Mouse (Mus musculus): ENCODE measurements around the gene Ltbr.
A peak's percentile ranks its signal among the peaks of the same experiment; 100 is the strongest.

Ltbr gene

DNA sequence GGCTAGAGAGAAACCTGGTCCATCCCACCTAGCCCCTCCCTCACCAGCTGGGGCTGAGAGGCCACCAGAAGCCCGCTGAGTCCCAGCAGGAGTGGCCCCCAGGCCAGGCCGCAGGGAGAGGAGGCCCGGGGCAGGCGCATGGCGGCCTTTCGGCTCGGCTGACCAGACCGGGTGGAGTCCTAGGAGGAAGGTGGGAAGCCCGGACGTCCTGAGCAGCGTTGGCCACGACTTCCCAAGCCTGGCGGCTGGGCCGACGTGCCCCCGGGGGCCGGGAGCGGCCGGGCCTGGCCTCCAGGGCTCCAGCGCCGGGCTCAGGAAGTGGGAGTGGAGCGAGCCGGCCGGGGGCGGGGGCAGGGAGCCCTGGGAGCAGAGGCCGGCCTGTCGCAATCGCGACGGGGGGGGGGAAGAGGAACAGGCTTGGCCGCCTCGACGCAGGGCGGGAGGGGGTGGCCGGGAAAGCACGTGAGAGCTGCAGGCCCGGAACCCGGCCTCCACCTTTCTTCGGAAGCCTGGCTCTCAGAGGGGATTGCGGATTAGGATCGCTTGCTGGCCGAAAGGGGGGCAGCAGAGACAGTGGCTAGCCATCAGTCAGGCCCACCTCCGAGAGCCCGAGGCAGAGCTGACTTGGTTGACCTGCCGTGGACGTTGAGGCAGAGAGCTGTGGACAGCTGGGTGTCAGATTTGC is at the start of gene Ltbr:
Gene Ltbr (minus strand): TSS at position 340 of the 685 bp plus-strand sequence.
- peak; percentile 80 for DNase-seq (ENCODE audit: low read depth, low spot score)

DNA sequence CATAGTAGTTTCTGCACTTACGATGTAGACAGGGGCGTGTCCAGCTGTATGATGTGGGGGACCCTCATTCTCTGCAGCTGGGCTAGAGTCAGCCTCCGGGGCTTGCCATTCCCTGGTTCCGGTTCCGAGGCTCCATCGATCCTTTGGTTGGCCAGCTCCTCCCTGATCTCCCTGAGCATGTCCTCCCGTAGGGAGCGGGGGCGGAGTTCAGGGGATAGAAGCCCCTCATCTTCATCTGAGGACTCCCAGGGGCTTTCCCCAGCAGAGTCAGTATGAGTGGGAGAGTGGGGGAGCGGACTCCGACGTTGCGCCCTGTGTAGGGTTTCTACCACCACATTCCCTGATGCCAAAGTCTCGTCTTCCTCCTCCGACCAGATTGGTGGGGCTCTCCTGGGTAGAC is 49.3 kb upstream of the Ltbr start:
- no peak for DNase-seq (ENCODE audit: low read depth, low spot score)

DNA sequence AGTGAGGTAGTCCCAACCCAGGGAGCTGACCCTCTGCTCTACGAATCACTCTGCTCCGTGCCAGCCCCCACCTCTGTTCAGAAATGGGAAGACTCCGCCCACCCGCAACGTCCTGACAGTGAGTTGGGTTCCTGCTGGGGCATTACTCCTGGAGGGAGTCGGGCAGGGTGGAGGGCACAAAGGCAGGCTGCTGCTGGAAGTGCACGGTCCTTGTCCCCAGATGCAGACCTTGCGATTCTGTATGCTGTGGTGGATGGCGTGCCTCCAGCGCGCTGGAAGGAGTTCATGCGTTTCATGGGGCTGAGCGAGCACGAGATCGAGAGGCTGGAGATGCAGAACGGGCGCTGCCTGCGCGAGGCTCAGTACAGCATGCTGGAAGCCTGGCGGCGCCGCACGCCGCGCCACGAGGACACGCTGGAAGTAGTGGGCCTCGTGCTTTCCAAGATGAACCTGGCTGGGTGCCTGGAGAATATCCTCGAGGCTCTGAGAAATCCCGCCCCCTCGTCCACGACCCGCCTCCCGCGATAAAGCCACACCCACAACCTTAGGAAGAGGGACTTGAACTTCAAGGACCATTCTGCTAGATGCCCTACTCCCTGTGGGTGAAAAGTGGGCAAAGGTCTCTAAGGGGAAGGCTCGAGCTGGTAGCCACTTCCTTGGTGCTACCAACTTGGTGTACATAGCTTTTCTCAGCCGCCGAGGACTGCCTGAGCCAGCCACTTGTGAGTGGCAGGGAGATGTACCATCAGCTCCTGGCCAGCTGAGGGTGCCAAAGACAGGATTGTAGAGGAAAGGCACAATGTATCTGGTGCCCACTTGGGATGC is 48.0 kb upstream of the Ltbr start:
- peak; percentile 69 for DNase-seq (ENCODE audit: low read depth, low spot score)

DNA sequence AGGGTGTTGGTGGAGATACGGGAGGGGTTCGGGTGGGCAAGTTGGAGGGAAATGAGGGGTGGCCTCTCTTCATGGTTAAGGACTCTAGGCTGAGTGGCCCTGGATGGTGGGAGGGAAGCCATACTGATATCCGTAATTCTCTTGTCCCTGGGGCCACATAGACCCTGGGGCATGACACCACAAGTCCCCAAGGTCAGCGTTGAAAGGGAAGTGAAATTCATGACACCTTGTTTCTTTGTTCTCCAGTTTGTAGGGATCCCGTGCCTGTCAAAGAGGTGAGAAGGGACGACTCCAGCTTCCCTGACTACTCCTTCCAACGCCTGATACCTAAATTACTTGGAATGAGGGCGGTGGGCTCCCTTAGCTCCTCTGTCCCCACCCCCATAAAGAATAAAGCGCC is 47.2 kb upstream of the Ltbr start:
- peak; percentile 49 for DNase-seq (ENCODE audit: low read depth, low spot score)

DNA sequence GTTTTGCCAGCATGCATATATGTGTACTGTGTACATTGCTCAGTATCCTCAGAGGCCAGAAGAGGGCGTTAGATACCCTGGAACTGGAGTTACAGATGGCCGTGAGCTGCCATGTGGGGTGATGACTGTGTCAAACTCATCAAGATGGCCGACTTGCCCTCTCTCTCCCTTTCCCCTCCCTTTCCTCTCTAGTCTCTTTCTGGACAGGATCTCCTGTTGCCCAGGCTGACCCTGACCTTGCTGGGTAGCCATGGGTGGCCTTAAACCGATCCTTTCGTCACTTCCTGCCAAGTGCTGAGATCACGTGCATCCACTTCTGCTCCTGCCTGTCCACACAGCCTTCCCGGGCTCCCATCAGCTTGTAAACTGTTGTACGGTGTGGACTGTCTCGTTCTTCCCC is 46.3 kb upstream of the Ltbr start:
- no peak for DNase-seq (ENCODE audit: low read depth, low spot score)

DNA sequence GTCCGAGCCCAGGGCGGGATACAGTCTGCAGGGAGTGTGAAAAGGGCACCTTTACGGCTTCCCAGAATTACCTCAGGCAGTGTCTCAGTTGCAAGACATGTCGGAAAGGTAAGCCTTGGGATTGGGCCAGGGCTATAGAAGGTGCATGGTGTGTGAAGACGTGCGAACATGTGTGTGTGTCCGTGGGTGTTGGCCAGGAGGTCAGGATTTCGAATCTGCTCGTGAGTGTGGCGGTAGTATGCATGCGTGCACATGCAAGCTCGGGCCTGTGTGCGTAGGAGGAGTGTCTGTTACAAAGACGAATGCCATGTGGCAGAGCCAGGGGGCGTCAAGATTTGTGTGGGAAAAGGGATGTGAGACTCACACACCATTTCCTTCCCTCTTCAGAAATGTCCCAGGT is 43.6 kb upstream of the Ltbr start:
- no peak for DNase-seq (ENCODE audit: low read depth, low spot score)

DNA sequence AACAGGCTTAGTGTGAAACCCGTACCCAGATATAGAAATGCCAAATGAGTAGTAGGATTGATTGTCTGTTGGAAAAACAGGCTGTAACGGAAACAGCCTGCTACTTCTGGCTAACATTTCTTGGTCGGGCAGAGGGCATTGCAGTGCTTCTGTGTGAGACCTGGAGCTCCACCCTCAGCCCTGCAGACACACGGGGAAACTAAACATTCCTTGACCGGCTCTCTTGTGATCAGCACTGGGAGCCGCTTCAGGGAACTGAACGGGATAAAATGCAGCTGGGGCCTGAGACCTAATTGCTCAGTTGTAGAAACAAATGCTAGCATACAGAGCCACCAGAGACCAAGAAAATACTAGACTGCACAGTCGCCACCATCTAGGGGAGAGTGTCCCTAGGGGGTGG is 42.6 kb upstream of the Ltbr start:
- DNase-seq (ENCODE audit: low read depth, low spot score) = no peak

DNA sequence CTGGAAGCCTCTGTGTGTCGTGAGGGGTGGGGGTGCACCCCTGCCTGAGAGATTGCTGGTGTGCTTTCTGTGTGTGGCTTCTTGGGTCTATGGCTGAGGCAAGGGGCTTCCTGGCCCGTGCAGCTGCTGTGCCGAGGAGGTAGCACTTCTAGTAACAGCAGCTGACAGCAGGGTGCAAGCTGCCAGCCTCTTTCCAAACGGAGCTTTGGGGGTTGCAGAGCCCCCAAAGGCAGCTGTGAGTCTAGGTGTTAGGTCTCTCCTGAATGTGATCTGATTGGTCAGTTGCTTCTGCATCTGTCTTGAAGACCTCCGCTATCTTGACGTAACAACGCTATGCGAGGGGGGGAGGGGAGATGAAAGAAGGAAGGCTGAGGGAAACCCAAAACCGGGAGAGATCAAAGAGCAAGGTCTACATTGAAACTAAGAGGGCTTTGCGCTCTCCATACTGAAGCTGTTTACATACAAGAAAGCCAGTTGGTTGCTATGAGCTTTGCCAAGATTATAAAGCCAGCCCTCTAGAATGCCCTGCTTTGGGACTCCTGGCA is 41.6 kb upstream of the Ltbr start:
- peak; percentile 65 for DNase-seq (ENCODE audit: low read depth, low spot score)

DNA sequence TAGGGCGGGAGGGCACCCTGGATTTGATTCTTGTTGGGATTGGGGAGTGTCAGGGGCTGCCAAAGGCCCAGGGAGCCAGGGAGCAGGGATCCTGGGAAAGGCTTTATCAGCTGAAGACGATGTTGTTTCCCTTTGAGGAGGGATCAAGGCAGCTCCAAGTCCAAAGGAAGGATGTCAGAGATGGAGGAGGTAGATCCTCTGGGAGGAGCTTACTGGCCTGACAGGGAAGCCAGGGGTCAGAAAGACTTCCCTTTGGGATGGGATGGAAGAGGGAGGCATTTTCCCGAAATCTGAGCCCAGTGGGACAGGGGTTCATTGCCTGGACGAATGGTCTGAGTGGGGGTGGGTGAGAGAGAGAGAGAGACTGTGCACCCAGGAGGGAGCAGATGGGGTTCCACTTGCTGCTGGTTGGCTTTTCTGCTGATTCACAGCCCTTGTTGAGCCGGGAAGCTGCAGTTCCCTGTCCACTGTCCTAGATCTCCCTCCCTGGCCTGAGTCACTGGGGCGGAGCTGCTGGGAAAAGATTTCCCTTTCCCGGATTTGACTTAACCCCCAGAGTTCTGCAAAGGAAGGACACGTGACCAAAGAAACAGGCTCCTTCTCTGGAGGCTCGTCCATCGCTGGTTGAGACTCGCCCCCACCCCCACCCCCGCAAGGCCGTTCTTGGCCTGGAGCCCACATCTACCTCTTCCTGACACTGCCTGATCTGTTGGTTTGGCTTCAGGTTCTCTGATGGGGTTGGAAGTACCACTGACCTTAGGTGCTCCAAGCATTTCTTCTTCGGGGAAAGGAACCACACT is 40.9 kb upstream of the Ltbr start:
- peak; percentile 69 for DNase-seq (ENCODE audit: low read depth, low spot score)

DNA sequence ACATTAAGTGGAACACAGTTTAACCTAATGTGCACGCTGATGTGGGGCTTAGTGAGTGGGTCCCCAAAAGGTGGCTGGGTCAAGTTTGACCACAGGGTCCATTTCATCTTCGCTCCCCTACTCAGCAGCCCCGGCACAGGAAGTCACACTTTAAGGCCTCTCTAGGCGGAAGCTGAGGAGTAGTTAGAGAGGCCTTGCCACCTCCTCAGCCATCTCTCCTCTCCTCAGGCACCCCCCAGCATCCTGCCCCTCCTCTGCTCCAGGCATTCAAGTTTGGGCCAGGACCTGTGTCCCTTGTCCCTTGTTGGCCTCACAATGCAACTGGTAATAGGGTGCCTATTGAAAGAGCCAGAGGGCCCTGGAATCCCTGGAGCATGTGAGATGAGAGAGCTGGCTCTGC is 40.0 kb upstream of the Ltbr start:
- no peak for DNase-seq (ENCODE audit: low read depth, low spot score)

DNA sequence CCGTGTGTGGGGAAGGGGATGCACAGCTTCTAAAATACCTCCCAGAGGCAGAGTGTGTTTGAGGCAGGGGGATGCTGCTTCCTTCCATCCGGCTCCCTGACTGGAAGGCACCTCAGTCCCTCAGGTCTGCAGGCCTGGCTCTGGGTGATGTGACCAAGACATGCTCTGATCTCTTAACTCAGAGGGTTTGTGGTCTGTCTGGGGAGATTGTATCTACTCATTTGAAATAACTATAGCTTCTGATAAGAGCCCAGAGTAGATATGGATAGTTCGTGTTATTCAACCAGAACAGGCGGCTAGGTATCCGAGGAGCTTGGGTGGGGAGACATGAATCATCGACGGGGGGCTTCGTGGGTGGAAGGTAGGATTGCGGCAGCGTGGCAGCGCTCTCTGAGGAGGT is 39.5 kb upstream of the Ltbr start:
- no peak for DNase-seq (ENCODE audit: low read depth, low spot score)

DNA sequence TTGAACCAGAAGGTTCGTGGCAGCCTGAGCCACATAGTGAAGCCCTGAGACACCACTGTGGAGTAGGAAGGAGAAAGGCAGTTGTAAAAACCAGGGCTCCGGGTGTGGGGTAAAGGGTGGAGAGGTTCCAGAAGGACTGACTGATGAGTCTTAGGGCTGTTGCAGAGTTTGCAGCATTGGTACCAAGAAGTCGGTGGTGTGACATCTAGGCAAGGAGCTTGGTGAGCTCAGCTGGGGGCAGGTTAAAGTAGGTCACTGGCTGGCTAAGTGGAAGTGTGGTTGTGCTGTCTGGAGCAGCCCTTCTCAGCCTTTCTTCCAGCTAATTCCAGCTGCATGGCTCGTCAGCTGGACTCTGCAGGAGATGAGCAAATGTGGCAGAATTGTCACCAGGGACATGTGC is 39.1 kb upstream of the Ltbr start:
- DNase-seq (ENCODE audit: low read depth, low spot score) = no peak

DNA sequence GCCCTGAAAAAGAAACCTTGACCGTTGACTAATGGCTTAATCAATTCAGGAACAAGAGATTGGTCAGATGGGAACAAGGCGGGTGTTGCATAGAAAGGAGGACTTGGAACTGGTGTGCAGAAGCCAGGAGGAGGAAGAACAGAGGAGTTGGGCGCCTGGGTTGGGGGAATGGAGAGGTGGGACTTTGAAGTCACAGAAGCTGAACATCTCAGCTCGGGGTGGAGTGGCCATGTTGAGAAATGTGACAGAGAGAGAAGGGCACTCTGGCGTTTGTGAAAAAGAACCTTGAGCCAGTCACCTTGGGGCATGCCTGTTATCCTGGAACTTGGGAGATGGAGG is 38.3 kb upstream of the Ltbr start:
- DNase-seq (ENCODE audit: low read depth, low spot score) = no peak

DNA sequence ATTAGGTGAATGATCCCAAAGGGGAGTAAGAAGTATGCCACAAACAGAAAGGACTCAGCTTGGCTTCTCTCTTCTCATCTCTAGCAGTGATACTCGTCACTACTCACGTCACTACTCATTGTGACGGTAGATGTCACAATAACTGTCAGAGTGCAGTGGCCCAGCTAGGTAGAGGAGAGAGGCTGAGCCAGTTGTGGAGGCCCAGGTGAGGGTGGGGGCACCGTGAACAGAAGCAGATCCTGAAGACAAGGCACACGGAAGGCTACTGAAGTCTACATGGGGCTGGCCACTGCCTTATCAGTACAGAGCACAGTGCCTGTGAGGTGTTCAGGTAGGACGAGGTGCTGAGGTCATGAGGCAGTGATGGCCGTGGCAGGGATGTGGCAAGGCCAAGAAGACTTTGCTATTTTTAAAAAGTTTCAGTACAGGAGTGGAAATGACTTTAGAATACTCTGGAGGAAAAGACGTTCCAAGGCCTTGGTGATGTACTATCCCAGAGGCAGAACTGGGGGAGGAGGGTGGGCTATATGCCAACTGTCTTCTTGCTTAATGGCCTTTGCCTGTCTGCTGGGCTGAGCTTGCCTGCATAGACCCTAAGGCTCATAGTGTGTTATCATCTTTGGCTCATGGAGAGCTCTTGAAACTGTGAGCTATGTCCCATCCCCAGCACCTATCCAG is 37.8 kb upstream of the Ltbr start:
- no peak for DNase-seq (ENCODE audit: low read depth, low spot score)

DNA sequence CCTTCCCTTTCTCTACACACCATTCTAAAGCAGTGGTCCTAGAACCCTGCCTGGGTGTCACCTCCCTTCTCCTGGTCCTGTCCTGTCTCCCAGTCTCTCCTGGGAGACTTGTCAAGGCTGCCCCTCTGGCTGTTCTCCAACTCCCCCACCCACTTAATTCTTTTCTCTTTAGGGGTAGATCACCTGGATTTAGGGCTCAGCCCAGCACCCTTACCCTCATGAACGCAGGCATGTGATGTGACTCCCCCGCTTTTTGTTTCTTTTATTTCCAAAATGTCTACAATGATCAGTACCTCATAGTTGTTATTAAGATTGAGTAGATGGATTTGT is 37.3 kb upstream of the Ltbr start:
- DNase-seq (ENCODE audit: low read depth, low spot score) = no peak

DNA sequence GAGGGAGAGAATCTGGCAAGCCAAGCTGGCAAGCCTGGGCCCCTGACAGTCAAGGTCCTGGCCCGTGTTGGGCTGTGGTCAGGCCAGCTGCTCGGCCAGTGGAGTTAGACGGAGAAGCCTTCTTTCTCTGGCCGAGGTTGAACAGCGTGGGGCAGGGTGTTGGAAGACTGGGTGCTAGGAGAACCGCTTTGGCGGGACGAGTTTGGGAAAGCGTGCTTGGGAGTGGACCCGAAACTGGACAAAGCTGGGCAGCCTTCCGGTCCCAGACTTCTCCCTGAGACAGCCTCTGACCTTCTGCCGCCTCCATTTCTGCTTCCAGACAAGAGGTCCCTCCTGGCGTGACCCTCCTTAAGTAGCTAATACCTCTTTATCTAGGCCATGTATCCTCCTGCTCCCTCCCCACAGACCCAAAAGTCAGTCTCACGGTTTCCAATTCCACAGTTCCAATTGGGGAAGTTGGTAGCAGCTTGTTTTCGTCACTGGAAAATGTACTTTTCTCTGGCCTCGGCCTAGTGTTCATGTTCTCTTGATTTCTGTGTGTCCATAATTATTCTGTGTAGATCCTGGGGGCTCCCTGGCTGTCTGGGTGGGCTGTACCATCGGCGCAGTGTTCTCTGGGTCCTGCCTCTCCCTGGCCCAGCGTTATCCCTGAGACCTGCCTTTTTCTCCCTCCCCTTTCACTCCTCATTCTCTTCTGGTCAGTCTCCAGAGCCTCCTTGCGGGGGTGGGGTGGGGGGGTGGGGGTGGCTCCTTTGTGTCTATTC is 36.7 kb upstream of the Ltbr start:
- DNase-seq (ENCODE audit: low read depth, low spot score) = no peak

DNA sequence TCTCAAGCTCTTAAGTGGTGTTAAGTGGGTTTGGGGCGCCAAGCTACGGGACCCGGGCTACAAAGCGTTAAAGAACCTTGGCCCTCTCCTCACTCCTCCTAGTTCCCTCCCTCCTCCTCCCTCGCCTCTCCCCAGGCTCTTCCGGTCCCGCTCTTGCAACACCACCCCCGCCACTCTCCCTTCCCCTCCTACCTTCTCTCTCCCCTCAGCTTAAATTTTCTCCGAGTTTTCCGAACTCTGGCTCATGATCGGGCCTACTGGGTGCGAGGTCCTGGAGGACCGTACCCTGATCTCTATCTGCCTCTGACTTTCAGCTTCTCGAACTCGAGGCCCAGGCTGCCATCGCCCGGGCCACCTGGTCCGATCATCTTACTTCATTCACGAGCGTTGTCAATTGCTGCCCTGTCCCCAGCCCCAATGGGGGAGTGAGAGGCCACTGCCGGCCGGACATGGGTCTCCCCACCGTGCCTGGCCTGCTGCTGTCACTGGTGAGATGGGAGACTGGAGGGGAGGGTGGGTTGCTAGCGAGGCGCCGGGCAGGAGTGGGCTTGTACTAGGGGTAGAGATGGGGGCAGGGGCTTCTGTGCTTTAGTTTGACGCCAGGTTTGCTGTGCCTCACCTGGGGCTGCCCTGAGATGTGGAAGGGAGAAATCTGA is 36.0 kb upstream of the Ltbr start:
- peak; percentile 68 for DNase-seq (ENCODE audit: low read depth, low spot score)

DNA sequence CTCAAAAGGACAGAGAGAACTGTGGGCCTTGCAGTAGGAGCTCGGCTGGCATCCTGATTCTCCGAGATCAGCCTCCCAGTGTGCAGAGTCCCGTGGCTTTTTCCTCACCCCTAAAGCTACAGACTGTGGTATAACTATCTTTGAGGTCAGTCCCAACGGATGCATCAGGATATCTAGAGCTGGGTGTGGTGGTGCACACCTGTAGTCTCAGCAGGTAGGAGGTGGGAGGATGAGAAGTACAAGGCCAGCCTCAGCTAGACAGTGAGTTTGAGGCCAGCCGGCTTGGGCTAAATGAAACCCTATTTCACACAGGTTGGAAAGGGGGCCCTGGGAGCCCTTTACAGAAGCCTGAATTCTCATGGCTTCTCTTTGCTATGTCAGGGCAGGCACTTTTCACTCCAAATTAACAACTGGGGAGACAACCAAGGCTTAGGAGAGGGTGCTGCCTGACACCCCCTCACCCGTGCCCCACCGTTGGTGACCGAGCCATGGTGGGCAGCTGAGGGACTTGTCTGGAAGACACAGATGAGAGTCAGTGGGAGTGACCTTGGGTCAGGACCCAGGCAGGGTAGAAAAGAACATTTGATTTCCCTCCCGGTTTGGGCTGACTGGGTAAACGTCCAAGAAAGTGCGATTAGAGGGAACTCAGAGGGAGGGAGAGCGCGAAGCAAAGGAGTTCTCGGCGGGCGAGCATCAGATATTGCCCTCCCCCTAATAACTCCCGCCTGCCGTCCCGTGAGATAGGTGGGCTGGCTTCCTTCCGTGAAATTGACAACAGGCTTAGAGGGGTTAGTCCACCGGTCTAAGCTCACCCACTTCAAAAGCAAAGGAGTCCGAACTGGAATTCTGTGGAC is 35.3 kb upstream of the Ltbr start, which contains the start of gene Tnfrsf1a:
Gene Tnfrsf1a (plus strand): TSS at position 642 of the 854 bp plus-strand sequence.
- DNase-seq (ENCODE audit: low read depth, low spot score) = no peak

DNA sequence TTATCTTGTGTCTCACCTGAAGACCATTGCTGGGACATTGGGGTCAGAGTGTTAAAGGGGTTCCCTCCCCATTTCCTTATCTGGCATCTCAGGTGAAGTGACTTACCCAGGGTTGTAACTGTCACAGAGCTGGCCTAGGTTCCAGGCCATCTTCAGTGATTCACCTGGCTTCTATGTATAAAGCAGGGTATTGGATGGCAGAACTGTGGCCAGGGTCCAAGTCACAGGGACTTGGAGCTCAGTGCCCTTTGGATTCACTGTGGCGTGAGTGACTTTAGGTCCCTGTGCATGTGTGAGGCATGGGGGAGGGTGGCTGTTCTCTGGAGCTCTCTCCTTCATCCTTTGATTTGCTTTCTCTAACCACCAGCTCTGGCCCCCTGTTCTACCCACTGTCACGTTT is 32.3 kb upstream of the Ltbr start:
- DNase-seq (ENCODE audit: low read depth, low spot score) = no peak

DNA sequence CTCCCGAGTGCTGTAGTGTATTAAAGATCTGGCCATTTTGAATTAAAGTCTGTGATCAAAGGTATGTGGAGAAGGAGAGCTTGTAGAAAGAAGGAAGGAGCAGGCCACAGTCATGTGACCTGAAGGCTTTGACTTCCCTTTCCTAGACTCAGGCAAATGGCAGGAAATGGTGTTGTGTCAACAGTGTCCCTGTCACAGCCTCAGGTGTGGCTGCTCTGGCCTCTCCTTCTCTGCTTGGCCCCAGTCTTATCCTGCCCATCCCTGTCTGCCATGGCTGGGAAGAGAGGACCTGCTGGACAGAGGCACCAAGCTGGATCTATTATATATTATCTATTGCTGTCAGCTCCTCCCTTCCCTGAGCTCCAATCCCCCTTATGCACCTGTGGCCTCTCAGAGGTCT is 31.9 kb upstream of the Ltbr start:
- DNase-seq (ENCODE audit: low read depth, low spot score) = no peak

All from ZHBTc4 (cell line).